Mouse (Mus musculus): ENCODE data around the gene Ltbp4. TPM values are rescaled to one million over a fixed set of nuclear protein-coding genes. Genes with fewer than 3 reads are reported as not detected.

Ltbp4 gene
- total RNA-seq, 2 experiments from 2014 or later: 207 to 236 TPM

DNA sequence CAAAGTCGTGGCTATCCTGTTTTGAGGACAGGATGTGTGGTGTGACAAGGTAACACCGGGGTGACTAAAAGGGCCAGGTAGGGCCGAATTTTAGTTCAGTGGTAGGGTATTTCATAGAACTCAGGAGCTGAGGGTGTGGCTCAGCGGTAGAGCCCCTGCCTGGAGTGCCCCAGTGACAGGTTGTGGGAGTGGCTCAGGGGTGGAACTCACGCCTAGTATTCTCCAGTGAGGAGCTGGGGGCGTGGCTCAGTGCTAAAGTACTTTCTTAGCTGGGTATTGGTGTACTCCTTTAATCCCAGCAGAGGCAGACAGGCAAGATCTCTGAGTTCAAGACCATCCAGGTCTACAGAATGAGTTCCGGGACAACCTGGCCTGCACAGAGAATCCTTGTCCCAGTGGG is 61.5 kb downstream of the Ltbp4 start:
- intact Hi-C loops (cut with DNase I): loop anchor here (2.0 to 5.0 kb wide), 2 partner anchors 119 to 143 kb away; no protein-coding TSS in a partner anchor

DNA sequence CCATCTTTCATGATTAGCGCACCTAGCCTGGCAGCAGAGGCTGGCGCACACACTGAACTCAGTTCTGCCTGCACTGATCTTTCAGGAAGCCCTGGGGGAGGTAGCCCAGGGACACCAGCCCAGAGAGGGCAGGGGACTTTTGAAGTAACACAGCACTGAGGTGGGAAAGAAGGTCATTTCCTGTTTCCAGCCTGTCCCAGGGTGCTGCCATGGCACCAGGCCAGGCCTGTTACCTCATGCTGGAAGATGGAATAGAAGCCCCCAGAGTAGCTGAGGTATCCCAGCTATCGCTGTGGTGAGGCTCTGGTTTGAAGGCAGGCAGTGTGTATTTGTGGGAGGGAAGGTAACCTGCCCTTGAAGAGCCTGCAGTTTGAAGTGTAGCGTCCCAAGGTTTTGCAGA is 62.6 kb downstream of the Ltbp4 start:
- no peak for DNase-seq
- intact Hi-C loops (cut with DNase I): loop anchor here (5.0 kb wide), 1 partner anchor 118 kb away; no protein-coding TSS in a partner anchor

More for the DNA sequence above, 61.5 kb downstream of the Ltbp4 start:
- no peak for DNase-seq

DNA sequence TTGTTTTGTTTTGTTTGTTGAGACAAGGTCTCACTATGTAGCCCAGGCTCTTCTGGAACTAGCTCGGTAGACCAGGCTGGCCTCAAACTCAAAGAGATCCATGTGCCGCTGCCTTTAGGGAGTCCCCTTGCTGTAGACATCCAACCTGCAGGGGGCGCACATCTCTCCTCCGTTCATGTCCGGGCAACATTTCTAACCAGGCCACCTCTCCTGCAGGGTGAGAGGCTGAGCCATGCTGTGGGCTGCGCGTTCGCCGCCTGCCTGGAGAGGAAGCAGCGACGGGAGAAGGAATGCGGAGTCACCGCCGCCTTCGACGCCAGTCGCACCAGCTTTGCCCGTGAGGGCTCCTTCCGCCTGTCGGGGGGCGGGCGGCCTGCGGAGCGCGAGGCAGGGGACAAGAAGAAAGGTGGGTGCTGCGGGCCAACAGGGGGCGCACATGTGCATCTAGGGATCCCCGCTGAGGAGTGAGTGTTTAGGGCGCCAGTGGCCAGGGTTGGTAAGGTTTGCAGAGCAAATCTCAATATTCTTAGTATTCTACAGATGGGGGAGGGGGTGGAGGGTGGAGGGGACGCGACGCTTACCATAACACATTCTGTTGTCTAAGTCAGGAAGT is 63.6 kb downstream of the Ltbp4 start:
- peak in 1 of 2 experiments; percentile 43 for DNase-seq
- intact Hi-C loops (cut with DNase I): no loop called here

DNA sequence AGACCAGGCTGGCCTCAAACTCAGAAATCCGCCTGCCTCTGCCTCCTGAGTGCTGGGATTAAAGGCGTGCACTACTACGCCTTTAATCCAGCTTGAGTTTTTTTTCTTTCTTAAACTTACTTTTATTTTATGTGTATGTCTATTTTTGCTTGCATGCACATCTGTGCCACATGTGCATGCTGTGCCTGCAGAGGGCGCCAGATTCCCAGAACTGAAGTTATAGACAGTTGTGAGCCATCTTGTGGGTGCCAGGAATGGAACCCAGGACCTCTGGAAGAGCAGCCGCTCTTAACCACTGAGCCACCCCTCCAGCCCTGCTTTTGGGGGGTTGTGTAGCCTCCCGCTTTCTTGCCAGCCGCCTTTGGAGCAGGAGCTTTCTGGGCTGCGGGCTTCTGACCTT is 66.1 kb downstream of the Ltbp4 start:
- DNase-seq: no peak
- intact Hi-C loops (cut with DNase I): no loop called here

DNA sequence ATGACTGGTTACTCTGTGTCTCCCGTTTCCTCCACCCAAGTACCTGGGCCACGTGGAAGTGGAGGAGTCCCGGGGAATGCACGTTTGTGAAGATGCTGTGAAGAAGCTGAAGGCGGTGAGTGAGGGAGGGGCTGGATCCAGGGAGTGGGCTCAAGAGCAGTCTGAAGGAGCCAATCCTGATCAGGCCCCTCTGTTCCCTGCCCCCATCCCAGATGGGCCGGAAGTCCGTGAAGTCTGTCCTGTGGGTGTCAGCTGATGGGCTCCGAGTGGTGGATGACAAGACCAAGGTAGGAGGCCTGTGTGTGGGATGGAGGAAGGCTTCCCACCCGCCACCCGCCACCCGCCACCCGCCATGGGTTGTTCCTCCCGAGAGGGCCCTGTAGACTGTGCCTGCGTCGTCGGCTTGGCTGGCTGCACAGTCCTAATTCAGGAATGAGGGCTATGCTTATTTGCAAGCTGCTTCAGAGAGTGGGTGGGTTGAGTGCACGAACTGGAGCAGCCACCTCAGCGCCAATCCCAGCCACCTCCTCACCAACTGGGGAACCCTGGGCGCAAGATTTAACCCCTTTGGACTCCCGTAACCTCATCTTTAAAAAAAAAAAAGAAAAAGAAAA is 70.9 kb downstream of the Ltbp4 start:
- intact Hi-C loops (cut with DNase I): no loop called here
- DNase-seq: no peak

DNA sequence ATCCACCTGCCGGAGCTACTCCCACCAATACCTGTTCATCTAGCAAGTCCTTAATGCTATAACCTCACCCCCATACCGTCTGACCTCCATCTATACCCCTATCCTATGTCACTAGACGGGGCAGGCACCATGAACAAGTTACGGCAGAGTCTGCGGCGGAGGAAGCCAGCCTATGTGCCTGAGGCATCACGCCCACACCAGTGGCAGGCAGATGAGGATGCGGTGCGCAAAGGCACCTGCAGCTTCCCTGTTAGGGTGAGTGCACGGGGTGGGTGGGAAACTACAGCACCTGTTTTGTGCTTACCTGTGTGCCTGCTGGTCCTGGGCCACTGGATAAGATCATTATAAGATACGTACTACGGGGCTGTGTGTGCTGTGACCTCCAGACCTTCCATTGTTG is 72.7 kb downstream of the Ltbp4 start:
- intact Hi-C loops (cut with DNase I): no loop called here

DNA sequence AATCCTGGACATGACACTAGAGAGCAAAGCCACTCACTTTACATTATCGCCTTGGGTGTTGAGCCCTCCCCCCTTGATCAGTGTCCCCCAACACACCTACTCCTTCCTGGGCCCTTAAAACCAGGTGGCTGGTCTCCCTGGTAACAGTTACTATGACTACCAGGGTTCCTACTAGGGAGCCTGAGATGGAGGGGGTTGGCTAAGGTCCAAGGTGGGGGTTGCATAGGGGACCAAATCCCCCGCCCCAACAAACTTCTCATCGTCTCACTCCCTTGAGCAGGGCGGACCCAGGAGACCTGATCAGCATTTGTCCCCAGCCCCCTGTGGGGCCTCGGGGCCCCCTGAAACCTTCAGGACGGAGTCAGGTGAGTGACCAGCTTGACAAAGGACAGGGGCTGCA is 75.6 kb downstream of the Ltbp4 start:
- intact Hi-C loops (cut with DNase I): no loop called here

More for the DNA sequence above, 72.7 kb downstream of the Ltbp4 start:
- DNase-seq: no peak

DNA sequence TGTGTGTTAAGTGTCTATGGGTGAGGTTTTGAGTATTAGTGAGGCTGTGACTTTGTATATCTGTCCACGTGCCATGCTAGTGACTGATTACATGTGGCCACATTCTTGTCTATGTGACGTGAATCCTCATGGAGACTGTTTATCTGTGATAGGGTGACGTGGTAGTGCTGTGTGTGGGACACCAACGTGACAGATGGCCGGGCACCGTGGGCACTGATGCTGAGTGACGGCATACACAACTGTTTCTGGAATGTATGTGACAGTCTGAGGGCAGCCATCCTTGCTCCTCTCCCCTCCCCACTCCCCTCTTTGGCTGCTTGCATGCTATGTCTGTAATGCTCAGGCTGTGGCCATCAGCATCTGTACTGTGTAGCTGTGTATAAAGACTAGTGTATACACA is 76.6 kb downstream of the Ltbp4 start:
- no peak for DNase-seq
- intact Hi-C loops (cut with DNase I): no loop called here

More for the DNA sequence above, 75.6 kb downstream of the Ltbp4 start:
- DNase-seq: no peak

DNA sequence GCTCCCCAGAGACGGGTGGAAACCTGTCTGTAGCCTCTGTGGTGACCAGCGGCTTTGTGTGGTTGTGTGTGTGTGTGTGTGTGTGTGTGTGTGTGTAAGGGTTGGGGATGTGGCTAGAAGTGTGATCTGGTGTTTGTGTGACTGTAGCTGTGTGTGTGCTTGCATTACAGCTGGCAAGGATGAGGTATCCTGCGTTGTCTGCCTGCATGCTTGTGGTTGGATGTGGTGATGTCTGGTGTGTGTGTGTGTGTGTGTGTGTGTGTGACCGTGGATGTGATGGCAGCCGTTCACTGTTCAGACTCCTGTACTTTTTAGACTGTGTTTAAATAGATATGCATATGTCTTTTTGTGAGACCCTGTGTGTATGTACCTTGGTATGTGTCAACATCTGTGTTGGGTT is 77.7 kb downstream of the Ltbp4 start:
- no peak for DNase-seq
- intact Hi-C loops (cut with DNase I): loop anchor here (2.0 kb wide), 1 partner anchor 29 kb away; no protein-coding TSS in a partner anchor

DNA sequence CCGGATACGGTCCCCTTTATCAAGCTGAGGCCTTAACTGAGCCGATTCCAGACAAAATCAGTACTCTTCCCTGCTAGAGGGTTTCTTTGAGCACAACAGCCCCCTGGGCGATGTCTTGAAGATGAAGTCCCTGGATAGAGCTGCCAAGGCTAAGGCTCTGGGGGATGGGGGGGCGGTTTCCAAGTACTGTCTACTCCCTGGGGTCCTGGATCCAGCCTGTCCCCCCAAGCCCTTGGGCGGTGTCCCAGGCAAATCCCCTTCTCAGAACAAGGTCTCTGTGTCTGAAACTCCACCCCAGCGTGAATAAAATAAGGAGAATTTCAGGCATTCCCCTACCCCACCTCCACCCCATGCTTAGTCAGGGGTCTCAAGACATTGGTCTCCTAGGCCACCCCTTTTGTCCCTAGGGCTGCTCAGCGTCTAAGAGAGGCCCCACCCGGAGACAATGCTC is 78.2 kb downstream of the Ltbp4 start:
- DNase-seq: peak in 1 of 2 experiments; percentile 28
- intact Hi-C loops (cut with DNase I): loop anchor here (2.0 kb wide), 1 partner anchor 28 kb away; no protein-coding TSS in a partner anchor

DNA sequence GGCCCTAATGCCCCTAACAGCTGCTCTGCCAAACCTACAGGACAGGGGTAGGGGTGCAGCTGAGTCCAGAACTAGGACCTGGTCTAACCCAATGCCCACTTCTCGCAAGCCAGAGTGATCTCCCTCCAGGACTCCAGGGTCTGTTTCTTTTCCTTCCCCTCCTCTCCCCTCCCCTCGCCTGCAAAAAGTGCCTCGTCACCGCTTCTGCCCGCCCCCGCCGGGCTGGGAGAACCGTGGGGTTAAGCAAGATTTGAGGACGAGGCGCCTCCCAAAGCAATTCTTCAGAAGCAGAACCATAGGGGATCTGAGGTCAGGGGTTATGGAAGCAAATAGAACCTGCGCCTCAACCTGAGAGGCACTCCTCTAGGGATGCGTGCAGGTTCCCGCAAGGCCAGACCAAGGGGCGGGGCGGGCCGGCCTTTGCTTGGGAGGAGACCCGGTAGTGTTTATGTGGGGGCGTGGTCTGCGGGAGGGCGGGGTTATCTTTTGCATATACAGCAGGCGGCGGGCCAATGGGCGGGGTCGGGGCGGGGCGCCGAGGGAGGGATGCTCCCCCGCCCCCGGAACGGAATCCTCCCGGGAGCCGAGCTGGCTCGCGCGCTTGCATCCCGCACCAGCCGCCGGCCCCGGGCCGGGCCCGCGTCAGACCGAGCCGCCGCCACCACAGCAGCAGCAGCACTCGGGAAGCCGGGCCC is 79.1 kb downstream of the Ltbp4 start, which contains the start of gene Numbl:
Gene Numbl (plus strand): TSS at position 229 of the 695 bp plus-strand sequence.
- peak; percentile 92 to 93 for DNase-seq
- intact Hi-C loops (cut with DNase I): loop anchor here (2.0 kb wide), 1 partner anchor 28 kb away; no protein-coding TSS in a partner anchor

DNA sequence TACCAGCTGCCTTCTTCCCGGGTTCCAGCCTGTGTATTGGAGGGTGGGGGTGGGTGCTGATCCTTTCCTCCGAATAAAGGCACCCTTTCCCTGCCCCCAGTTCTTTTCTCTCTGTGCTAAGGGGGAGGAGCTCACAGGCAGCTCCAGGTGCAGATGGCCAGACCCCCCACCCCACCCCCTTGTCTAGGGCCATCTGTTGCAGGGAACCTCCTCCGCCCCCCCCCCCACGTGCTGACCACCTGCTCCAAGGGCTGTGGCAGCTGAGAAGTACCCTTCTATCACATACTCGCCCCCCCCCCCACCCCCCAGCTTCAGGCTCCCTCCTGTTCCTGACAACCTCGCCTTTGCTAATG is 79.7 kb downstream of the Ltbp4 start:
- intact Hi-C loops (cut with DNase I): loop anchor here (2.0 kb wide), 1 partner anchor 27 kb away; no protein-coding TSS in a partner anchor
- DNase-seq: no peak

DNA sequence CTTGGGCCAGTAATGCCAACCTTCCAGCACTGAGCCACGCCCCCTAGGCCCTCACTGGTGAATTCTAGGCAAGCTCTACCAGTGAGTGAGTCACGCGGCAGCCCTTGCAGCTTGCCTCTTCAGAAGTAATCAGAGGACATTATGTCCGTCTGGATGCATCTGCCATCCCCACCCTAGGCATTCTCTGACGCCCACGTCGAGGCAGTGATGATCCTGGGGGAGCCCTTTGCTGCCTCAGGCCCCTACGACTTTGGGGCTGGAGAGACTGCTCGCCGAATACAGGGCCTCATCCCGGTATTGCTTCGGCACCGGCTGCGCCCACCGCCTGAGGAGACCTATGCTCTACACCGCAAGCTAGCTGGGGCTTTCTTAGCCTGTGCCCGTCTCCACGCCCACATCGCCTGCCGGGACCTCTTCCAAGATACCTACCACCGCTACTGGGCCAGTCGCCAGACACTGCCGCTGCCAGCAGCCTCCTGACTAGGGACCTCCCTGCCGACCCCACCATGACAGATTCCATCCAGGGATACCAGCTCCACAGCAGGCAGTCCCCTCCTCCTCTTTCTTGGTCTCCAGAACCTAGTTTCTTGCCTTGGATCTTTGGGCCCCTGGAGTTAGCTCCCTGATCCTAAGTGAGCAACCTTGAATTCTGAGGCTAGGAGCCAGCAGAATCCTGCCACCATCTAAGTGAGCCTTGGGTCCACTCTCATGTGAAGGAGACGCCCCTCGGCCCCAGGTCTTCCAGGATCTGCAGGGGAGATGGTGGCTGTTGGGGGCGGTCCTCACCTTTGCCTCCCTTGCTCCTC is 80.2 kb downstream of the Ltbp4 start:
- intact Hi-C loops (cut with DNase I): no loop called here
- DNase-seq: peak; percentile 43 to 50

DNA sequence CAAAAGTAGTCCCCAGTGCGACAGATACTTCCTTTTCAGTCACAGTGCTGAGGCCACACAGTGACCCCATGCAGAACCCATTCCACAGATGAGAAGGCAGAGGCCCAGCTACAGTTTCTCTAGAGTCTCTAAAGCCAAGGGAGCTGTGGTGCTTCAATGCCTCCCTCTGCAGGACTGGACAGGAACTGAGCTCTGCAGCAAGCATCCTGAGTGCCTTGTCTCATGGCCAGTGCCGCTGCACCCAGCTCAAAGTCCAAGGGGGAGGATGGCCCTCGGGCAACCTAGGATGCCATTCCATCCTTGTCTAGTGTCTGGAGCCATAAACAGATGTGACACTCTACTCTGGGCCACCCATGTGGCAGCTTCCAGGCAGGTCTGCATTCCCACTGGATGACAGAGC is 81.8 kb downstream of the Ltbp4 start:
- DNase-seq: no peak
- intact Hi-C loops (cut with DNase I): no loop called here

Other genes starting within 250 kb of the Ltbp4 start
- gene Cyp2f2, start 217.8 kb downstream of the Ltbp4 start, total RNA-seq (2021): under 1 TPM; 0.22 to 0.43 TPM
- gene Cyp2t4, start 184.0 kb downstream of the Ltbp4 start, total RNA-seq (2021): not detected
- 10 to 100 TPM; 59.3 to 61.7 TPM for gene Egln2, start 170.9 kb downstream of the Ltbp4 start, total RNA-seq (2021)
- 10 to 100 TPM; 14.5 to 15.7 TPM for gene Rab4b, start 158.8 kb downstream of the Ltbp4 start, total RNA-seq (2021)
- gene Gm21983, start 156.6 kb downstream of the Ltbp4 start, total RNA-seq (2021): not detected
- not detected for gene Mia, start 156.5 kb downstream of the Ltbp4 start, total RNA-seq (2021)
- 10 to 100 TPM; 16.3 to 16.6 TPM for gene BC024978, start 141.9 kb downstream of the Ltbp4 start, total RNA-seq (2021)
- gene Snrpa, start 141.4 kb downstream of the Ltbp4 start, total RNA-seq (2021): 10 to 100 TPM; 35.4 to 41.9 TPM
- 1 to 10 TPM; 5.1 to 5.6 TPM for gene Itpkc, start 109.0 kb downstream of the Ltbp4 start, total RNA-seq (2021)
- 10 to 100 TPM in 1 of 2 experiments, 1 to 10 TPM in 1; 8.8 to 11.2 TPM for gene Coq8b, start 104.7 kb downstream of the Ltbp4 start, total RNA-seq (2021)
- gene Numbl, start 79.3 kb downstream of the Ltbp4 start, total RNA-seq (2021): 1 to 10 TPM; 5.7 to 6.1 TPM
- gene Shkbp1, start 18.3 kb upstream of the Ltbp4 start, total RNA-seq (2021): 1 to 10 TPM; 6.5 to 7.5 TPM
- gene Gm20479, start 19.7 kb upstream of the Ltbp4 start, total RNA-seq (2021): not detected
- gene Sptbn4, start 110.0 kb upstream of the Ltbp4 start, total RNA-seq (2021): under 1 TPM; 0.22 to 0.41 TPM
- 10 to 100 TPM; 29.9 to 31.8 TPM for gene Blvrb, start 110.3 kb upstream of the Ltbp4 start, total RNA-seq (2021)
- gene Sertad3, start 136.1 kb upstream of the Ltbp4 start, total RNA-seq (2021): 1 to 10 TPM; 8.3 to 8.4 TPM
- 10 to 100 TPM in 1 of 2 experiments, 1 to 10 TPM in 1; 9.5 to 11.5 TPM for gene Sertad1, start 149.2 kb upstream of the Ltbp4 start, total RNA-seq (2021)
- under 1 TPM; 0.95 to 0.97 TPM for gene Prx, start 161.6 kb upstream of the Ltbp4 start, total RNA-seq (2021)
- under 1 TPM; 0.14 to 0.17 TPM for gene Hipk4, start 185.6 kb upstream of the Ltbp4 start, total RNA-seq (2021)
- gene Pld3, start 215.5 kb upstream of the Ltbp4 start, total RNA-seq (2021): 10 to 100 TPM; 26.0 to 29.0 TPM
- gene 2310022A10Rik, start 215.5 kb upstream of the Ltbp4 start, total RNA-seq (2021): 10 to 100 TPM; 67.6 to 69.0 TPM